Mouse (Mus musculus) testis, adult 2 months (tissue): ENCODE data around the gene Nup107. TPM values are rescaled to one million over a fixed set of nuclear protein-coding genes. Genes with fewer than 3 reads are reported as not detected.

ENCODE experiments used
- H3K27ac ChIP-seq: fragments of 200-500 bp; 2 replicates; pipeline ENCODE4 v1.5.1; 2012; ENCODE audit warnings: low read depth, low read length; ENCODE audit not compliant: control insufficient read depth, insufficient read depth
- H3K27me3 ChIP-seq: fragments of 200-500 bp; 2 replicates; pipeline ENCODE4 v1.6.1; 2012; ENCODE audit warnings: mild to moderate bottlenecking, low read length, moderate library complexity; ENCODE audit not compliant: control insufficient read depth, insufficient read depth
- H3K36me3 ChIP-seq: fragments of 200-500 bp; 2 replicates; pipeline ENCODE4 v1.6.1; 2012; ENCODE audit warnings: mild to moderate bottlenecking, low read length; ENCODE audit not compliant: control insufficient read depth, insufficient read depth
- H3K4me1 ChIP-seq: fragments of 200-500 bp; 2 replicates; pipeline ENCODE4 v1.6.1; 2012; ENCODE audit warnings: low read length; ENCODE audit not compliant: control insufficient read depth, insufficient read depth
- H3K4me3 ChIP-seq: fragments of 200-500 bp; 2 replicates; pipeline ENCODE4 v1.5.1; 2012; ENCODE audit warnings: low read depth, mild to moderate bottlenecking, low read length, moderate library complexity, mixed read lengths; ENCODE audit not compliant: control insufficient read depth
- CTCF ChIP-seq: fragments of 200-500 bp; IDR thresholded peaks from 2 replicates; pipeline ENCODE4 v1.5.1; 2012; ENCODE audit warnings: low read depth, mild to moderate bottlenecking, inconsistent platforms, low read length, moderate library complexity; ENCODE audit not compliant: control insufficient read depth, insufficient read depth, insufficient replicate concordance
- POLR2A ChIP-seq: fragments of 200-500 bp; IDR thresholded peaks from 2 replicates; pipeline ENCODE4 v1.6.1; 2012; ENCODE audit warnings: low read depth, mild to moderate bottlenecking, inconsistent platforms, low read length, moderate library complexity; ENCODE audit not compliant: control insufficient read depth
- polyA plus RNA-seq: library from polyadenylated mRNA; depleted of rRNA; stranded (reverse); fragments of >200 nt; gene quantifications from 2 replicates; pipeline ENCODE4 v1.2.3, GENCODE M21; 2012

Gene Nup107
- polyA plus RNA-seq, 1 experiment, result 16.8 TPM

DNA sequence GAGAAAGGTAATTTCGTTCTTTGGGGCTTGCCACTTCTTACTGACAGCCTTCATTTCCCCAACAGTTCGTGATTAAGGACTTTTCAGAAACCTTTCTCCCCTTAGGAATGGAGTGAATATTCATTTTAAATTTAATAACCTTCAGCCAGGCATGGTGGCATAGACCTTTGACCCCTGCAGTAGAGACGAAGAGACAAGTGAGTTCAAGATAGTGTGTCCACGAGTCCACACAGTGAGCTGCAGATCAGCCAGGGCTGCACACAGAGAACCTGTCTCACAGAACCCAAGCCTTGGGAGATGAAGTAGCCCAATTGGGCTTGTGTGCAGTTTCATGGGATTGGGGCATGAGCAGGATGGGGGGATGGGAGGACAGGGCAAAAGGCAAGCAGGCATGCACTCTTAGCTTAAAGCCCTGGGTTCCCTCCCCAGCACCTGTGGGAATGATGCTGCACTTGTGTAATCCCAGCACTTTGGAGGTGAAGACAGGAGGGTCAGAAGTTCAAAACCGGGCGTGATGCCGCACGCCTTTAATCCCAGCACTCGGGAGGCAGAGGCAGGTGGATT lies 80.2 kb downstream of the Nup107 start:
- Histone ChIP-seq H3K27ac (peak overlapping the region; percentile 61), H3K36me3 (no peaks in the 10 kb centered on the region; the same call in 1 of the 2 replicates), H3K4me3 (peak overlapping the region; percentile 100), H3K4me1 (peaks cover 3% of the 10 kb centered on the region; the same call in 1 of the 2 replicates), H3K27me3 (no peaks in the 10 kb centered on the region)
- TF ChIP-seq POLR2A (no peak), CTCF (no peak)

DNA sequence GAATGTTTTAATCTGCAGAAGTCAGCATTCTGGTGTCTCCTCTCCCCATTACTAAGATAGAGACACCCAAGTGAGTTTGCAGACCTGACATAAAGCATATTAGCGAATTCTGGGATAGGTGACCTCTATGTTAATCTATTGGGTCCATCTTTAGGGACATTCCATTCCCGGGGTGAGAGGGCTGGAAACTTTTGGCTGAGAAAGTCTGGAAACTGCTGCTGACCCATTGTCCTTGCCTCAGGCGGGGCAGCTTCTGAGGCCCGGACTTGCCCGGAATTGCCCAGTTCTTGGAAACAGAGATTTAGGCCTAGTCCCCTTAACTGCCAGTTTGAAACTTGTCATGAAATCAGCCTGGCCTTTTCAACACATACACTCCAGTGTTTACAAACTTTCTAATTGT lies 81.1 kb downstream of the Nup107 start:
- Histone ChIP-seq H3K36me3 (peaks cover 2% of the 10 kb centered on the region), H3K27me3 (no peaks in the 10 kb centered on the region), H3K27ac (peak overlapping the region; percentile 94), H3K4me3 (peak overlapping the region; percentile 100), H3K4me1 (peaks cover 7% of the 10 kb centered on the region)
- no peak for TF ChIP-seq CTCF
- TF ChIP-seq POLR2A, result no peak

DNA sequence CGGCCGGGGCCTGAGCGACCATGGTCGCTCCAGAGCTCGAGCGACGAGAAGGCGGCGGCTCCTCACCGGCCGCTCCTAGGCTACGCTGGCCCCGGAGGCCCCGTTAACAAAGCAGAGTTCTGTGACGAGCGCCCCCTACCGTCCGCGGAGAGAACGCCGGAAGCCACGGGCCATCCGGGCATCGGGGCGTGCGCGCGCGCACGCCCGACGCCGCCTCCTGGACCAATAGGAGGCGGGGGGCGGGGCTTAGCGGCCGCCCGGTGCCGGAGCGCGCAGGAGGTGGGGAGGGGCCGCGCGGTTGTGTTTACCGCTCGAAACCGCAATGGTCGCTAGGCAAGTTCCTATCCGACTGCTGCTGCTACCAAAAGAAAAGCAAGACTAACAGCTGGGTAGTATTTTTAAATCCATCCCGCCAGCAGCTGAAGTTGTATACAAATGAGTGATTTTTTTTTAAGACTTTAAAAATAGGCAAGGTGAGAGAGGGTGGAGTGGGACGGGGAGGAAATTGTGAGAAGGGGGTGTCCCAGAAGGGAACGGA lies 81.8 kb downstream of the Nup107 start, which contains the start of gene Mdm2:
TSS of gene Mdm2 (minus strand) at position 155 of the 538 bp plus-strand sequence.
- Histone ChIP-seq H3K27ac (peak within 1 kb of the TSS; percentile 100), H3K27me3 (no peaks in the 10 kb centered on the region), H3K4me3 (peak within 1 kb of the TSS; percentile 100), H3K4me1 (peaks cover 7% of the 10 kb centered on the region), H3K36me3 (peaks cover 2% of the 10 kb centered on the region)
- TF ChIP-seq CTCF, result peak; percentile 73
- TF ChIP-seq POLR2A, result peak; percentile 95

DNA sequence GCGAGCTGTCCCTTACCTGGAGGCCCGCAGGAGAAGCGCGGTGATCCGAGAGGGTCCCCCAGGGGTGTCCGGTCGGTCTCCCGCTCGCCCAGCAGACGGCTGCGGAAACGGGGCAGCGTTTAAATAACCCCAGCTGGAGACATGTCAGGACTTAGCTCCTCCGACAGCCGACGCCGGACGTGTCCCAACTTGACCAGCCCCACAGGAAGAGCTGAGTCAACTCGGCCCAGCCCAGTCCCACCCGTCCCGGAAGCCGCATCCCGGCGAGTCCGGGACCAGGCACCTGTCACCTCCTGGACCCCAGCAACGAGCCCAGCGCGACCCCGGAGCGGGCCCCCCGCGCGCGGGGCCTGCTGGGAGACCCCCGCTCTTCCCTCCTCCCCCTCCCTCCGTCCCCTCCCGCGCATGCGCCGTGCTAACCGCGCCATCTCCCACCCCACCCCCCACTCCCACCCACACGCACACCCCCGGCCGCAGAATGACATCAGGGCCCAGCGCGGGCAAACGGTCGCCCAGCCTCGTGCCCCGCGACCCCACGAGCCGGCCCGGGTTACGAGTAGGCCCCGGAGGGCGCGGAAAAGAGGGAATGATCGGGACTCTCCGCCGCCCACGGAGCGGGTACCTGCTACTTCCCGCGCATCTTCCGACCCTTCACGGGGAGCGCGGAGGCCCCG lies 82.4 kb downstream of the Nup107 start:
- peak overlapping the region; percentile 100 for H3K4me3 ChIP-seq
- H3K27ac ChIP-seq, result peak overlapping the region; percentile 100
- H3K4me1 ChIP-seq, result peaks cover 7% of the 10 kb centered on the region
- no peaks in the 10 kb centered on the region for H3K27me3 ChIP-seq
- no peak for TF ChIP-seq CTCF
- TF ChIP-seq POLR2A, result no peak; the same call in 1 of the 2 replicates
- H3K36me3 ChIP-seq, result peaks cover 3% of the 10 kb centered on the region

DNA sequence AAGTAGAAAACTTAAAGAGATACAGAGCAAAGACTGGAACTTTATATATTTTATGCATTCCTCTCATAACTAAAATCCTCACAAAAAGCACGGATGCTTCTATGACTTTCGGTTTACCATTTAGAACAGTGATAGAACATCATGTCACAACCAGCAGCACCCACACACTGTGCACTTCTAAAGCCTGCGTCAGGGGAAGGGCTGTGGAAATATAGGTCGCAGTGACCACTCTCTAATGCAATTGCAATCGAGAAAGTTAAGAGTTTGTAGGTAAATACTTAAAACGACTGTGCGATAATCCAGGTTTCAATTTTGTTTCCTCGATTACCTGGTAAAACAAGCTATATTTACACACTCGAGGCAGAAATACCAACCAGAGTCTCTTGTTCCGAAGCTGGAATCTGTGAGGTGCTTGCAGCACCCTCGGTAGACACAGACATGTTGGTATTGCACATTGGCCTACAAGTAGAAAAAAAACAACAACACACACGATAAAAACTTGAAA lies 83.1 kb downstream of the Nup107 start:
- H3K36me3 ChIP-seq, result peaks cover 3% of the 10 kb centered on the region
- H3K27me3 ChIP-seq, result no peaks in the 10 kb centered on the region
- peak overlapping the region; percentile 100 for H3K4me3 ChIP-seq
- H3K27ac ChIP-seq, result peak overlapping the region; percentile 91
- peaks cover 7% of the 10 kb centered on the region for H3K4me1 ChIP-seq
- TF ChIP-seq CTCF (no peak), POLR2A (no peak)

DNA sequence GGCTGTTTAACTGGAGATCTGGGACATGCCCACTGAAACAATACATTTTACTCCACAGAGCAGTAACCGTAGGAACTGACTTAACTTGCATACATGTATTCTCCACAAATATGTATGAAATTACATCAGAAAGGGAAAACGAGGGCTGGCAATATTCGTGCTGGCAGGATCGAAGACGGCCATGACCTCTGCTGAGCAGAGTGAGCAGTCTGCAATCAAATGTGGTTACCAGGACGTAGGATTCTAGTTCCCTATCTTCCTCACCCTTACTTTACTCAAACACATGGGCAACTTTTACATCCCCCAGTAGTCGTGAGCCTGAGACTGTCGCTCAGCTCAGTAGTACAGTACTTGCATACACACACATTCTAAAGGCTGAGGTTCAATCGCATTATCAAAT lies 83.6 kb downstream of the Nup107 start:
- Histone ChIP-seq H3K36me3 (peaks cover 3% of the 10 kb centered on the region), H3K27ac (no peak overlapping the region), H3K27me3 (no peaks in the 10 kb centered on the region), H3K4me1 (peaks cover 7% of the 10 kb centered on the region), H3K4me3 (peak overlapping the region; percentile 66)
- TF ChIP-seq CTCF, result no peak
- no peak for TF ChIP-seq POLR2A

DNA sequence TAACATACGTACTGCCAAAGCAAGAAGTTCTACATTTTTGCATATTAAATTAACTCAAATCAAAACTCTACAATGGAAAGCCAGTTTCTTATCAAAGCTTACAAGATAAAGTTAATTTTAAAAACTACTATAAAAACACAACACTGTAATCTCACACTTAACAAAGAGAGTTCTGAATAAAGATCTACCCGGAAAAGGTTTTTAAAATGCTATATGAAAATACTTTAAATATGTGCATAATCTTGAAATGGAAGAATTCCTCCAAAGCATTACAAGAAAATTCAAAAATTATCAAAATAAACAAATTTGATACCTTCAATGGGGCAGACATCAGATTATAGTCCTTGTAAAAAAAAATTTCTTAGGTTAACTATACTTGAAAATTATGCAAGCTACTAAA lies 84.1 kb downstream of the Nup107 start:
- H3K27me3 ChIP-seq, result no peaks in the 10 kb centered on the region
- TF ChIP-seq CTCF (no peak), POLR2A (no peak)
- H3K27ac ChIP-seq, result no peak overlapping the region
- H3K36me3 ChIP-seq, result peaks cover 3% of the 10 kb centered on the region
- peaks cover 7% of the 10 kb centered on the region for H3K4me1 ChIP-seq
- H3K4me3 ChIP-seq, result no peak overlapping the region
